Mouse (Mus musculus): Measurements from ENCODE around the gene Pomt2. TPM values are rescaled to one million over a fixed set of nuclear protein-coding genes. Genes with fewer than 3 reads are reported as not detected.

Pomt2 gene
- polyA plus RNA-seq, 1 experiment from 2014 or later = 14.7 TPM

DNA sequence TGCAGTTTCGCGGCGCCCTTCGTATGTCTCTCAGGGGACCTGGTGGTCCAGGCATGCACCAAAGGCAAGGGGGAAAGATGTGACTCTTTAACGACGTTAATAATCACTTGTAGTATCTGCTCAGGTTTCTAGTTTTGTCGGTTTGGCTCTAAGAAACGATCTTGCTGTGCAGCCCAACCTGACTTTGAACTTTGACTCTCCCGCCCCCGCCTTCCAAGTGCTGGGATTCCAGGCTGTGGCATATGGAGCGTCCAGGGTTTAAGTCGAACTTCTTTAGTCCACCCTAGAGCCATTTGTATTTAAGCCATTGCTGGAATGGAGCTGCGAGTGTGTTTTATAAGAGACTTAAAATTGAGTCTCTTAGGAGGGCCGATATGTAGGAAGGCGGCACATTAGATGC is 368 bp upstream of the Pomt2 start:
- Histone ChIP-seq H3K27ac (peak overlapping the region; percentile 99), H3K27me3 (no peaks in the 10 kb centered on the region), H3K36me3 (0 out of 2 replicates have a peak, but pooled peaks cover 8% of the 10 kb centered on the region), H3K4me3 (peak overlapping the region; percentile 98), H3K9me3 (no peaks in the 10 kb centered on the region), H3K9ac (peak overlapping the region; percentile 74), H3K4me1 (peaks cover 12% of the 10 kb centered on the region), H3K4me2 (peak overlapping the region; percentile 57)
- no peak for ATAC-seq (ENCODE audit: insufficient number of reproducible peaks, low FRiP score, low TSS enrichment, low read depth)
- WGBS = 10% methylated on average over 15 of the region's 15 CpGs

DNA sequence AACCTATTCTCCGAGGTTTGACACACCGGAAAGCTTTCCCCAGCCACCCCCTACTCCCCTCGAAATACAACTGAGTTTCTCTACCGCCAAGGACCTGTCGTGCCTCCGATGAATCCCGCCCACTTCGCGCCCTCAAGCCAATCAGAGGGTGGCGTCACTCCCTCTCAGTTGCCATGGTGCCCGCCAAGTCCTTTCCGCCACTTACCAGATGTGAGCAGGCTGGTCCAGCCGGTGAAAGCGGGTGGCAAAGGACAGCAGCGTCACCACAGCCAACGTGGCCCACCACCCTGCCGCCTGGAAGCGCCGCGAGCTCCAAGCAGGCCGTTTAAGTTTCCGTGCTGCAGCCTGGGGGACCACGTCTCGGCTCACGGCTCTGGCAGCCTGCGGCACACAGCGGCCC is 802 bp downstream of the Pomt2 start, which contains the start of gene Gstz1:
TSS of gene Gstz1 (plus strand) at position 200 of the 400 bp plus-strand sequence.
- 0% methylated on average over 27 of the region's 27 CpGs for WGBS
- peak; percentile 84 for ATAC-seq (ENCODE audit: insufficient number of reproducible peaks, low FRiP score, low TSS enrichment, low read depth)

DNA sequence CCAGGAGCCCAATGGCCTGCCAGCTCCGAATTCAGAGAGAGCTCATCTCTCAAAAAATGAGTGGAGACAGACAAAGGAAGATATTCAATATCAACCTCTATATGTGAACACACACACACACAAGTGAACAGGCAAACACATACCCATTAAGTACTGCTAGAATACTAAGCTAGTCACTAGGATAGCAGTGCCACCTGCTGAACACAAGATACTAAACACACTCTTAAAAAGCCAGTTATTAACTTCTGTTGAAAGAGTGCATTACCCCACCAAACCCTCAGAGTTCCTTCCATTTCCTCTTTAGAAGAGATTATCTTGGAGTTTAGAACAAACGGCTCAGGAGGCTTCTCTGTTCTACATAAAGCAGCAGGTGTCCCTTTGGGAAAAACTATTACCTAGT is 5.6 kb downstream of the Pomt2 start:
- Histone ChIP-seq H3K9ac (no peak overlapping the region), H3K4me3 (no peak overlapping the region), H3K9me3 (no peaks in the 10 kb centered on the region), H3K4me2 (no peak overlapping the region), H3K36me3 (peaks cover 9% of the 10 kb centered on the region; the same call in 1 of the 2 replicates), H3K27ac (no peak overlapping the region), H3K27me3 (no peaks in the 10 kb centered on the region), H3K4me1 (peaks cover 7% of the 10 kb centered on the region; the same call in 1 of the 2 replicates)
- WGBS = 71% methylated on average over 2 of the region's 2 CpGs
- ATAC-seq (ENCODE audit: insufficient number of reproducible peaks, low FRiP score, low TSS enrichment, low read depth) = no peak

More for the DNA sequence above, 802 bp downstream of the Pomt2 start, which contains the start of gene Gstz1:
- Histone ChIP-seq H3K4me2 (peak within 1 kb of the TSS; percentile 57), H3K27ac (peak within 1 kb of the TSS; percentile 99), H3K4me3 (peak within 1 kb of the TSS; percentile 98), H3K27me3 (no peaks in the 10 kb centered on the region), H3K36me3 (0 out of 2 replicates have a peak, but pooled peaks cover 8% of the 10 kb centered on the region), H3K9ac (peak within 1 kb of the TSS; percentile 74), H3K4me1 (peaks cover 12% of the 10 kb centered on the region), H3K9me3 (no peaks in the 10 kb centered on the region)

DNA sequence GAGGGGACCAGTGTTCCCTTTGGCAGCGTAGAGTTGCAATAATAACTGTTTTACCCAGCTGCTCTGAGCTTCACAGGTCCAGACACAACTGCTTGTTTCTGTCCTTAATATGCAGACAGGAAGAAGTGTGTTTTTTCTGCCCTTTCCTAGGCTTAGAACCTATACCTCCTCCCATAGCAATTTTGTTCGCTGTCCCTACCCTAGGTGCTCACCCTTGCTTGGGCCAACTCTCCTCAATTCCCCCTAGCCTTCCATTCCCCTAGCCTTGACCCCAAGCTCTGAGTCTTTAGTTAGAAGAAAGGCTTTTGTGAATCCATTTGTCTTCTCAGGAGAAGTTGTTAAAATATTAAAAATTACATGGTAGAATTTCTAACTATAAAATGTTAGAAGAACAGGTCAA is 9.0 kb downstream of the Pomt2 start:
- H3K9ac ChIP-seq = no peak overlapping the region
- H3K4me3 ChIP-seq = no peak overlapping the region
- H3K4me2 ChIP-seq = no peak overlapping the region
- no peaks in the 10 kb centered on the region for H3K4me1 ChIP-seq
- WGBS = 77% methylated on average over 2 of the region's 2 CpGs
- H3K9me3 ChIP-seq = no peaks in the 10 kb centered on the region
- ATAC-seq (ENCODE audit: insufficient number of reproducible peaks, low FRiP score, low TSS enrichment, low read depth) = no peak
- H3K27ac ChIP-seq = no peak overlapping the region
- peaks cover 23% of the 10 kb centered on the region; the same call in 1 of the 2 replicates for H3K36me3 ChIP-seq
- H3K27me3 ChIP-seq = no peaks in the 10 kb centered on the region

DNA sequence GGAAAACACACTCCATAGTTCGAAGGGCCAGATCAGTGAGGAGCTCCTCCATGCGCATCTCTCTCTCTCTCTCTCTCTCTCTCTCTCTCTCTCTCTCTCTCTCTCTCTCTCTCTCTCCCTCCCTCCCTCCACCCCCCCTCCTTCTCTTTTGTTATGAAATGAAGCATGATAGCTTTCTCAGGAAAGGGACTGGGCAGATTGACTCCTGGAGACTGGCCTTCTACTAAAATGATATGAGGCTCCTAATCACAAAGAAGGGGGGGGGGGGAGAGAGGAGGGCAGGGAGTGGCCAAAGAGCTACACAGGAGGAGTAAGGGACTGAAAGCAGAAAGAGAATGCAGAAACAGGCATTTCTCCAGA is 9.4 kb downstream of the Pomt2 start:
- no peaks in the 10 kb centered on the region for H3K4me1 ChIP-seq
- H3K9me3 ChIP-seq = no peaks in the 10 kb centered on the region
- no peak for ATAC-seq (ENCODE audit: insufficient number of reproducible peaks, low FRiP score, low TSS enrichment, low read depth)
- no peak overlapping the region for H3K4me3 ChIP-seq
- H3K36me3 ChIP-seq = peaks cover 25% of the 10 kb centered on the region; the same call in 1 of the 2 replicates
- no peak overlapping the region for H3K9ac ChIP-seq
- no peak overlapping the region for H3K27ac ChIP-seq
- no peaks in the 10 kb centered on the region for H3K27me3 ChIP-seq
- 88% methylated on average over 2 of the region's 2 CpGs for WGBS
- H3K4me2 ChIP-seq = no peak overlapping the region

DNA sequence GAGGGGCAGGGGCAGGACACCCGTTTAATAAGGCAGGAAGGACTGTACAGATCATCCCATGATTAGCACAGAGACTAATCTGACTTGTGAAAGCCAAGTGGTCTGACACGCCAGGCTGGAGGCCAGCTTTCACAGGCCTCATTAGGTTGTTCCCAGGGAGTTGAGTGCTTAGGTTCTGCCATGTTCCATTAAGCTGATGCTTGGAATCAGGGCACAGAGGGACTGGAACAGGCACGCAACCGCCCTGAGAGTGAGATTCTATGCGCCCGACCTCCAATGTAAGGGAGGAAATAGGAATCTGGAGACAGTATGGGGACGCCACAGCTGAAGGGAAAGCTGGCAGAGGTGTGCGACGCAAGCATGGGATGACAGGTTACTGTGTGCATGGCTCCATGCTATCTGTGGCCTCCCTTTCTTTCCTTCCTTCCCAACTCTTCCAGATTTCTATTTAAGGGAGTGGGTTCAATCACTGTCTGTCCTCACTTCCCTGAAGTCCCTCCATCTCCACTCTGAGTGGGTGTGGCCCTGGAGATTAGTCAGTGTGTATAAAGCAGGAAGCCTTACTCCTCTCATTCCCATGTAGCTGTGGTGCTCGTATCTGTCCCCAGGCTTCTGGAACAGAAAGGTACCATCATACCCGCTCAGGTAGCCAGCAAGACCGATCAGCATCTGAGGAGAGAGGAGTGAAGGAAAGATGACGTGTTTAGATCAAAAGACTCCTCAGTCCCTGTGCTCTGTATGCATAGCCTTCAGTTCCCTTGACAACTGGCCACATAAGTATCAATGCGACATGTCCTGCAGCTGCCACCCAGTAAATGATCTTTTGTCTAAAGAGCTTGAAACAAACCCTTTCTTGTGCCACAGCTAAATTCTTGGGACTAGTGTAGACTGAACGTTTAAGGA is 10.1 kb downstream of the Pomt2 start:
- Histone ChIP-seq H3K4me3 (no peak overlapping the region), H3K36me3 (peaks cover 29% of the 10 kb centered on the region; the same call in 1 of the 2 replicates), H3K9ac (no peak overlapping the region), H3K4me2 (no peak overlapping the region), H3K9me3 (no peaks in the 10 kb centered on the region), H3K27ac (no peak overlapping the region), H3K4me1 (no peaks in the 10 kb centered on the region), H3K27me3 (no peaks in the 10 kb centered on the region)
- WGBS = 89% methylated on average over 15 of the region's 15 CpGs
- ATAC-seq (ENCODE audit: insufficient number of reproducible peaks, low FRiP score, low TSS enrichment, low read depth) = no peak

DNA sequence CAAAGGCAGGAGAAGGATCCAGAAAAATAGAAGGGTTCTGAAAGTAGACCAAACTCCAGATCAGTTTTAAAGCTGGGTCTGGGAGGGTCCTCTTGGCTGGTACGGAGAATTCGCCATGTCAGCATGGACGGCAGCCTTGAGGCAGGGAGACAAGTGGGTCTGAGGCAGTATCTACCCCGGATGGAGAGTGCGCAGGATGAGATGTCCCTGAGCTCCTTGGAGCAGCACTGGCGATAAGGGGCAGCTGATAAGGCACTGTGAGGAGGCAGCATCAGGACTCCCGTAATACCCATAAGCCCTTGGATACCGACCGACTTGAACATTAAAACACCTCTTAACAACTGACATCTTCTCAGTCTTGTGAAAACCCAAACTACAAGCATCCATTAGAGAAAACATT is 15.0 kb downstream of the Pomt2 start:
- H3K9me3 ChIP-seq = no peaks in the 10 kb centered on the region
- peaks cover 49% of the 10 kb centered on the region for H3K36me3 ChIP-seq
- no peak for ATAC-seq (ENCODE audit: insufficient number of reproducible peaks, low FRiP score, low TSS enrichment, low read depth)
- no peak overlapping the region for H3K4me2 ChIP-seq
- 87% methylated on average over 9 of the region's 9 CpGs for WGBS
- no peak overlapping the region for H3K4me3 ChIP-seq
- no peaks in the 10 kb centered on the region for H3K4me1 ChIP-seq
- no peaks in the 10 kb centered on the region for H3K27me3 ChIP-seq
- no peak overlapping the region for H3K27ac ChIP-seq
- H3K9ac ChIP-seq = no peak overlapping the region

DNA sequence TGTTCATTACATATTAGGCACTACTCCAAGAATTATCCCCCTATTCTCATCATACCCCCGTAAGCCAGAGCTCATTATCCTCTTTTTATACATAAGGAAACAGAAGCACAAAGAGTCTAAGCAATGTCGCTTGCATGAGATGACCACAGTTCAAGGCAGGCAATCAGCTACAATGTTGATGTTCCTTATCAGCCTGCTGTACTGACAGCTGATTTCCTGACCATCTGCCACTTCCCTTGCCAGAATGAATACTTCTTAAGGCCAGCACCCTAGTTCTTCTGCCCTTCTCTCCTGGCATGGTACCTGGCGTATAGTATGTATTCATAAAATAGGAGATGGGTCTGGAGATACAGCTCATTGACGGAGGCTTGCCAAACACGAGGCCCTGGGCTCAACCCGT is 15.6 kb downstream of the Pomt2 start:
- WGBS = 86% methylated on average over 6 of the region's 6 CpGs
- no peak overlapping the region for H3K4me3 ChIP-seq
- H3K36me3 ChIP-seq = peaks cover 49% of the 10 kb centered on the region
- no peaks in the 10 kb centered on the region for H3K27me3 ChIP-seq
- H3K9me3 ChIP-seq = no peaks in the 10 kb centered on the region
- no peak for ATAC-seq (ENCODE audit: insufficient number of reproducible peaks, low FRiP score, low TSS enrichment, low read depth)
- H3K9ac ChIP-seq = no peak overlapping the region
- no peak overlapping the region for H3K4me2 ChIP-seq
- no peaks in the 10 kb centered on the region for H3K4me1 ChIP-seq
- no peak overlapping the region for H3K27ac ChIP-seq

DNA sequence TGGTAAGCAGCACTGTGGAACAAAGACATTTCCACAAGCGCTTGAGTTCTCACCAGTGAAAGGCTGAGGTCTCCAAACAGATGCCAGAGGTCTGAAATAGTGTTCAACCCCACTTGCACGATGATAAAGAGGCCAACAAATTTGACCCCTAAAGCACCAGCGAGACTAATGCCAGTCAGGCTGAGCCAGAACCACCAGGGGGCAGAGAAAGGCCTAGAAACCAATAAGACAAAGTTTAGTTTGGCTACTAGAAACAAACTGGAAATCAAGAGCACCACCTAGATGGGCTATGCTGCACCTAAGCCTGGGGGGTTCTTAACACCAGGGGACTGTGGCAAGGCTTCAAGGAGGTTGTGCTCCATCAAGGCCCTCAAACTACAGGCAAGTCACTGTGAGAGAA is 16.1 kb downstream of the Pomt2 start:
- ATAC-seq (ENCODE audit: insufficient number of reproducible peaks, low FRiP score, low TSS enrichment, low read depth) = no peak
- Histone ChIP-seq H3K4me2 (no peak overlapping the region), H3K4me3 (no peak overlapping the region), H3K27ac (no peak overlapping the region), H3K27me3 (no peaks in the 10 kb centered on the region), H3K36me3 (peaks cover 46% of the 10 kb centered on the region), H3K4me1 (no peaks in the 10 kb centered on the region), H3K9ac (no peak overlapping the region), H3K9me3 (no peaks in the 10 kb centered on the region)
- WGBS = 71% methylated on average over 3 of the region's 3 CpGs

DNA sequence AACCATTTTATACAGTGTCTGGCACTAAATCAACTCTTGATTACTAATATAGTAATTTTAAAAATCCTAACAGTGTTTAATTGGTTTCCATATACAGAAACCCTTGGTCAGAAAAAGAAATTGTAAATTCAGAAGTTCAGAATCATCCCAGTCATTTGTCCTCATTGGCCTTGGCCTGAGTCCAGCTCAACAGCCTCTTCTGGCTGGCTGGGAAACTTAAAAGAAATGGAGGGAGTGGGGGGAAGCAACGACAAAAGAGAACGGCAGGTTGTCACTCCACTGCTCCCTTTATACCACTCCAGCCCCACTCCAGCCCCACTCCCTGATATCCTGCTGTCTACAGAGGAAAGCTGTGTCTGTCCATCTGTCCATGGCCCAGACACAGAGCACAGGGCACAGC is 16.6 kb downstream of the Pomt2 start:
- H3K36me3 ChIP-seq = peaks cover 46% of the 10 kb centered on the region
- no peak overlapping the region for H3K27ac ChIP-seq
- H3K4me1 ChIP-seq = no peaks in the 10 kb centered on the region
- no peaks in the 10 kb centered on the region for H3K9me3 ChIP-seq
- ATAC-seq (ENCODE audit: insufficient number of reproducible peaks, low FRiP score, low TSS enrichment, low read depth) = no peak
- no peak overlapping the region for H3K9ac ChIP-seq
- no peaks in the 10 kb centered on the region for H3K27me3 ChIP-seq
- 71% methylated on average over 2 of the region's 2 CpGs for WGBS
- H3K4me3 ChIP-seq = no peak overlapping the region
- H3K4me2 ChIP-seq = no peak overlapping the region

DNA sequence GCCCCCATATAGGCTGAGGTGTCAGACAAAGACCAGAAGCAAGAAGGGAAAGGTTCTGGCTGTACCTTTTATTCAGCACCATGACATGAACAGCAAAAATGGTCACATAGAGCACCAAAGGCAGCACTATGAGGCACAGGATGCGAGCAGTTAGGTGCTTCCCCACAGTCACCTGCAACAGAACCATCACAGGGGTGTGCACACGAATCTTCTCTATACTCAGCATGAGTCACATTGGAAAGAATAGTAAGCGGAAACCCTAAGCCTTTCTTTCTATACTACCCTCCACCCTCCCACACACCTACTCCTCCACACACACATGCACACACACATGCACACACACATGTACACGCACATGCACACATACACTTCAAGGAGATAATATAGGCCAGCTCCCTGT is 17.5 kb downstream of the Pomt2 start:
- Histone ChIP-seq H3K4me1 (no peaks in the 10 kb centered on the region), H3K27me3 (no peaks in the 10 kb centered on the region), H3K27ac (no peak overlapping the region), H3K4me2 (no peak overlapping the region), H3K36me3 (peaks cover 46% of the 10 kb centered on the region), H3K9me3 (no peaks in the 10 kb centered on the region), H3K9ac (no peak overlapping the region), H3K4me3 (no peak overlapping the region)
- WGBS = 94% methylated on average over 4 of the region's 4 CpGs
- no peak for ATAC-seq (ENCODE audit: insufficient number of reproducible peaks, low FRiP score, low TSS enrichment, low read depth)

DNA sequence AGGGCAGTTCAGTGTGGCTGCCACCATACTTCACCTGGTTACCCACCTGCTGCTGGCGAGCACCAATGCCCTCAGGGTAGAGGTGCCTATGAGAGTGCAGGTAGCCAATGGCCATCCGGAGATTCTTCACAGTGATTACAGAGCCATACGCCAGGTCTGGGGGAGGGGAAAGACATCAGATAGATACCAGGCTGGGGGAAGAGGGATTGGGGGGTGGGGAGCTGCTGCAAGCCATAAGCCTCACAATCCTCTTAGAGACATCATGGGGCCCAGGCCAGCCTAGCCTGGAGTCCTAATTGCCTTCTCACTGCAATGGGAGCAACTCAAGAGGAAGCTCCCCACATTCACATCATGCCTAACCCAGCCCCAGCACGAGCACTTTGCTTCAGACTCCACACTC is 20.5 kb downstream of the Pomt2 start:
- H3K4me2 ChIP-seq = no peak overlapping the region
- ATAC-seq (ENCODE audit: insufficient number of reproducible peaks, low FRiP score, low TSS enrichment, low read depth) = no peak
- no peaks in the 10 kb centered on the region for H3K4me1 ChIP-seq
- H3K4me3 ChIP-seq = no peak overlapping the region
- no peak overlapping the region for H3K27ac ChIP-seq
- no peaks in the 10 kb centered on the region for H3K27me3 ChIP-seq
- no peaks in the 10 kb centered on the region for H3K9me3 ChIP-seq
- no peak overlapping the region for H3K9ac ChIP-seq
- peaks cover 52% of the 10 kb centered on the region for H3K36me3 ChIP-seq
- 72% methylated on average over 4 of the region's 4 CpGs for WGBS
